Mouse (Mus musculus): Measurements from ENCODE around the gene Sik1. TPM values are rescaled to one million over a fixed set of nuclear protein-coding genes. Genes with fewer than 3 reads are reported as not detected.

Sik1 gene
- polyA plus RNA-seq, 1 experiment = 37.1 TPM

DNA sequence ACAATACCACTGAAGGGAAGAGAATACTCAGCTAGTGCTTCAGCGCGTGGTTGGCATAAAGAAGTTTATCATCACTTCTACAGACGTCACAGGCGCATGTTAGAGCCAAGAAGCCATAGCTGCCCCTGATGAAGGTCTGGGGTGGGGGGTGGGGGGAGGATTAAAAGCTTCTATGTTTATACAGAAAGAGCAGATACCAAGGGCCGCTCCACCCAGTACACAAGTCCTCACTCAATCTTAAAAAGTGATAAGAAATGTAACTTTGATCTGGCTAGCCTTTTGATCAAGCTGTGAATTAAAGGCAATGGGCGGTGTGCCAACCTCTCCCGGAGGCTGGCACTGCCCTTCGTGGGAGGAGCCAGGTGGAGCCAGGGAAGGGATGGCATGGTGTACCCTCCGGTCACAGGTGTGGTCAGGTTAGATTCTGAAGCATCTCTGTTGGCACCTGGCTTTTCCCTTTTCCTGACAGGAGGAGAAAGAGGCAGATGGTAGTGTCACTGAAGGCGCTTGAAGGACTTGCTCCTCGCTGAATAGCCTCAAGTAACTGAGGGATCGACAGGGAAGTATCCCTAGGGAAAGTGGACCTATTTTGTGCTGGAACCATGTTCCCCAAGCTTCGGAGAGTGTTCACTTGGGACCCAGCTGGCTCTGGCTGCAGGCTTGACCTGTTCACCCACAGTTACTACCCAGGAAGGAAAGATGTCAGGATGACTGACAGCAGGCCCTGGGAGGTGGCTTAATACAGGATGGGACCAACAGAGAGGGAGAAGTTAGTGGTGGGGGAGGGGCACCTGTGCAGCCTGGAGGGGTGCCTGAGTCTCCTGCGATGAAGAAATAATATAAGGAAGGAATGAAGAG, 16.6 kb upstream of the Sik1 start:
- H3K36me3 ChIP-seq (ENCODE audit: control insufficient read depth, insufficient read depth) = no peaks in the 10 kb centered on the region

DNA sequence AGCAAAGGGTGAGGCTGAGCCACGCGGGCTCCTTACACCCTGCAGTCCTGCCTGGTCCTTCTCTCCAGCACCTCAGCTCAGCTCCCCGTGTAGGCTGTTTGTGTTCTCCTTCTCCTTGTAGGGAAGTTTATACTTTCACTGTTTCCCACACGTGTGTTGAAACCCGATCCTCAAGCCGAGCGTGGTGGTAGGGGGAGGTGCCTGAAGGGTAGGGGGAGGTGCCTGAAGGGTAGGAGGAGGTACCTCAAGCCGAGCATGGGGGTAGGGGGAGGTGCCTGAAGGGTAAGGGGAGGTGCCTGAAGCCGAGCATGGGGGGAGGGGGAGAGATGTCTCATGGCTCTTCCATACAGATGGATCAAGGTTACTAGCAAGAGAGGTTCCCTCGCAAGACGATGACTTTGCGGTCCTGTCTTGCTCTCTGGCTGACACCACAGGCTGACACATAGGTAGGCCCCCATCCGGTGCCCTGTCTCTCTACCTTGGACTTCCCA, 15.4 kb upstream of the Sik1 start:
- Histone ChIP-seq H3K4me2 (ENCODE audit: low read depth) (no peak overlapping the region), H3K4me3 (no peak overlapping the region)

More for the DNA sequence above, 16.6 kb upstream of the Sik1 start:
- no peak overlapping the region for H3K4me2 ChIP-seq (ENCODE audit: low read depth)
- no peaks in the 10 kb centered on the region for H3K27me3 ChIP-seq (ENCODE audit: control insufficient read depth, insufficient read depth, insufficient read length)
- H3K4me3 ChIP-seq = no peak overlapping the region
- TF ChIP-seq MYOD1 (IDR thresholded peaks at IDR 0.05; ENCODE audit: control insufficient read depth in 1 of 3, insufficient read length in 2 of 3, low read depth in 2 of 3) = no peak
- H3K79me2 ChIP-seq (ENCODE audit: control insufficient read depth, insufficient read depth) = no peaks in the 10 kb centered on the region
- H3ac ChIP-seq (ENCODE audit: control insufficient read depth, insufficient read length) = no peak overlapping the region

DNA sequence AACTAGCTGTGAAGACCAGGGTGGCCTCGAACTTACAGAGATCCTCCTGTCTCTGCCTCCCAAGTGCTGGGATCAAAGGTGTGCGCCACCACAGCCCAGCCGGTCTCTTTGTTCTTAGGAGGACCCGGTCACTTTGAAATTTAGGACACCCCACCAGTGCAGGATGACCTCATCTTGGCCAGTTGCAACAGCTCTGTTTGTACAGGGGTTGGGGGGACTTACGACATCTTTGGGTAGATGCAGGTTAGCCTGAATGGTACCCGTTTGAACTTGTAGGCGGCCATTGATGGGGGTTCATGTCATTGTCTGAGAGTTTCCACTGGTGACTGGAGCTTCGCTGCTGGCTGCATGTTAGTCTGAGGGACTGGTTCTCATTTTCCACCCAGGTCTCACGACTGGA, 14.8 kb upstream of the Sik1 start:
- H3K36me3 ChIP-seq (ENCODE audit: control insufficient read depth, insufficient read depth) = no peaks in the 10 kb centered on the region
- no peak for TF ChIP-seq MYOG (IDR thresholded peaks at IDR 0.05; ENCODE audit: control insufficient read depth in 1 of 3, insufficient read depth in 1 of 3, insufficient read length in 2 of 3, low read depth in 2 of 3)
- no peak for TF ChIP-seq TCF12 (IDR thresholded peaks at IDR 0.05; ENCODE audit: insufficient read depth, poor library complexity, severe bottlenecking)
- no peak for TF ChIP-seq E2F4 (IDR thresholded peaks at IDR 0.05; ENCODE audit: insufficient read depth)
- no peak for TF ChIP-seq POLR2A (IDR thresholded peaks at IDR 0.05; ENCODE audit: insufficient read length, low read depth)
- TF ChIP-seq CEBPB (IDR thresholded peaks at IDR 0.05; ENCODE audit: insufficient read depth, poor library complexity, severe bottlenecking) = no peak
- no peak for TF ChIP-seq MAX (IDR thresholded peaks at IDR 0.05; ENCODE audit: low read depth)
- no peak for TF ChIP-seq MYOD1 (IDR thresholded peaks at IDR 0.05; ENCODE audit: control insufficient read depth in 1 of 3, insufficient read length in 2 of 3, low read depth in 2 of 3)
- no peak for TF ChIP-seq REST (IDR thresholded peaks at IDR 0.05; ENCODE audit: insufficient read depth, insufficient read length)
- H3K79me2 ChIP-seq (ENCODE audit: control insufficient read depth, insufficient read depth) = no peaks in the 10 kb centered on the region
- H3K27me3 ChIP-seq (ENCODE audit: control insufficient read depth, insufficient read depth, insufficient read length) = no peaks in the 10 kb centered on the region
- no peak overlapping the region for H3K4me2 ChIP-seq (ENCODE audit: low read depth)
- H3ac ChIP-seq (ENCODE audit: control insufficient read depth, insufficient read length) = no peak overlapping the region
- H3K4me3 ChIP-seq = no peak overlapping the region

More for the DNA sequence above, 15.4 kb upstream of the Sik1 start:
- TF ChIP-seq TCF3 (IDR thresholded peaks at IDR 0.05; ENCODE audit: insufficient read length, low read depth) (no peak), SRF (IDR thresholded peaks at IDR 0.05; ENCODE audit: control insufficient read depth, insufficient read length, low read depth) (no peak), USF1 (IDR thresholded peaks at IDR 0.05; ENCODE audit: low read depth) (no peak), MAX (IDR thresholded peaks at IDR 0.05; ENCODE audit: low read depth) (no peak), REST (IDR thresholded peaks at IDR 0.05; ENCODE audit: insufficient read depth, insufficient read length) (no peak), CEBPB (IDR thresholded peaks at IDR 0.05; ENCODE audit: insufficient read depth, poor library complexity, severe bottlenecking) (no peak), E2F4 (IDR thresholded peaks at IDR 0.05; ENCODE audit: insufficient read depth) (no peak), MYOD1 (IDR thresholded peaks at IDR 0.05; ENCODE audit: control insufficient read depth in 1 of 3, insufficient read length in 2 of 3, low read depth in 2 of 3) (no peak), POLR2A (IDR thresholded peaks at IDR 0.05; ENCODE audit: insufficient read length, low read depth) (no peak), MYOG (IDR thresholded peaks at IDR 0.05; ENCODE audit: control insufficient read depth in 1 of 3, insufficient read depth in 1 of 3, insufficient read length in 2 of 3, low read depth in 2 of 3) (no peak), POLR2AphosphoS2 (IDR thresholded peaks at IDR 0.05; ENCODE audit: insufficient read length, low read depth) (no peak)
- H3ac ChIP-seq (ENCODE audit: control insufficient read depth, insufficient read length) = no peak overlapping the region
- no peaks in the 10 kb centered on the region for H3K36me3 ChIP-seq (ENCODE audit: control insufficient read depth, insufficient read depth)
- H3K79me2 ChIP-seq (ENCODE audit: control insufficient read depth, insufficient read depth) = no peaks in the 10 kb centered on the region
- H3K27me3 ChIP-seq (ENCODE audit: control insufficient read depth, insufficient read depth, insufficient read length) = no peaks in the 10 kb centered on the region

DNA sequence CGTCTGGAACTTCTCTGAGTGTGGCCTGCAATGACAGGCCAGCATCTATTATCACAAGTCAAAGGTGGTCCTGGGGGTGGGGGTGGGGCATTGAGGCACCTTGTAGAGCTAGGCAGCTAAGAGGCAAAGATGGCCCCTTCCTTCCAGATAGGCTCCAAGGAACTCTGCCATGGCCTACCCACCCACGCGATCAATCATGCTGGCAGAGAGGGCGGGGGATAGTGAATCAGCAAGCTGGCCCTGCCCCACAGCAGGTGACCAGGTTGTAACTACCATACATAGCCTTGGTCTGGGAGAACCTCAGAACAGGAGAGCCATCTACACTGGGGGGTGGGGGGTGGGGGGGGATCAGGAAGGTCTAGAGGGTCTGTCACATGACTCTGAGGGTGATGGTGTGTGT, 12.5 kb upstream of the Sik1 start:
- H3ac ChIP-seq (ENCODE audit: control insufficient read depth, insufficient read length) = no peak overlapping the region
- H3K27me3 ChIP-seq (ENCODE audit: control insufficient read depth, insufficient read depth, insufficient read length) = no peaks in the 10 kb centered on the region
- no peak overlapping the region for H3K4me2 ChIP-seq (ENCODE audit: low read depth)
- no peaks in the 10 kb centered on the region for H3K79me2 ChIP-seq (ENCODE audit: control insufficient read depth, insufficient read depth)
- H3K36me3 ChIP-seq (ENCODE audit: control insufficient read depth, insufficient read depth) = no peaks in the 10 kb centered on the region
- H3K4me3 ChIP-seq = no peak overlapping the region
- TF ChIP-seq POLR2AphosphoS2 (IDR thresholded peaks at IDR 0.05; ENCODE audit: insufficient read length, low read depth) = no peak
- no peak for TF ChIP-seq USF1 (IDR thresholded peaks at IDR 0.05; ENCODE audit: low read depth)
- no peak for TF ChIP-seq REST (IDR thresholded peaks at IDR 0.05; ENCODE audit: insufficient read depth, insufficient read length)
- no peak for TF ChIP-seq CEBPB (IDR thresholded peaks at IDR 0.05; ENCODE audit: insufficient read depth, poor library complexity, severe bottlenecking)
- no peak for TF ChIP-seq E2F4 (IDR thresholded peaks at IDR 0.05; ENCODE audit: insufficient read depth)
- TF ChIP-seq TCF3 (IDR thresholded peaks at IDR 0.05; ENCODE audit: insufficient read length, low read depth) = no peak
- no peak for TF ChIP-seq SRF (IDR thresholded peaks at IDR 0.05; ENCODE audit: control insufficient read depth, insufficient read length, low read depth)
- no peak for TF ChIP-seq MYOD1 (IDR thresholded peaks at IDR 0.05; ENCODE audit: control insufficient read depth in 1 of 3, insufficient read length in 2 of 3, low read depth in 2 of 3)
- TF ChIP-seq POLR2A (IDR thresholded peaks at IDR 0.05; ENCODE audit: insufficient read length, low read depth) = no peak
- no peak for TF ChIP-seq TCF12 (IDR thresholded peaks at IDR 0.05; ENCODE audit: insufficient read depth, poor library complexity, severe bottlenecking)
- no peak for TF ChIP-seq MYOG (IDR thresholded peaks at IDR 0.05; ENCODE audit: control insufficient read depth in 1 of 3, insufficient read depth in 1 of 3, insufficient read length in 2 of 3, low read depth in 2 of 3)
- TF ChIP-seq MAX (IDR thresholded peaks at IDR 0.05; ENCODE audit: low read depth) = no peak

DNA sequence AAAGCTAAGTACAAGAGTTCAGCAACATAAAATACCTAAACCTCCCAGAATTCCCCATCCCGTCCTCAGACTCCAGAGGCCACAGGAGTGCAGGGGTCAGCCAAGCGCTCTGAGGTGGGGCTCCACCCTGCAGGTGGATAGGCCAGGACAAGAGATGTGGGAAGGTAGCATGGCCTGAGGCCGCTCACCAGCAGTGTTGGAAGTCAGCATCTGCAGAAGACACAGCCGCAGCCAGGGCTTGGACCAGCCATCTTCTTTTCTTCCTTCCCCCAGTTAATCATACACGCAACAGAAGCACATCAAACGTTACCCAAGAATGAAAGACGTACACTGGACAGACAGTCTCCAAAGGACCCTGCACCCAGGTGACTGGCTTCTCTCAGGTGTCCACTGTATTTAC, 11.5 kb upstream of the Sik1 start:
- H3K36me3 ChIP-seq (ENCODE audit: control insufficient read depth, insufficient read depth) = no peaks in the 10 kb centered on the region
- no peak for TF ChIP-seq USF1 (IDR thresholded peaks at IDR 0.05; ENCODE audit: low read depth)
- no peak for TF ChIP-seq TCF3 (IDR thresholded peaks at IDR 0.05; ENCODE audit: insufficient read length, low read depth)
- no peak for TF ChIP-seq SRF (IDR thresholded peaks at IDR 0.05; ENCODE audit: control insufficient read depth, insufficient read length, low read depth)
- TF ChIP-seq MAX (IDR thresholded peaks at IDR 0.05; ENCODE audit: low read depth) = no peak
- TF ChIP-seq CEBPB (IDR thresholded peaks at IDR 0.05; ENCODE audit: insufficient read depth, poor library complexity, severe bottlenecking) = no peak
- no peak for TF ChIP-seq POLR2A (IDR thresholded peaks at IDR 0.05; ENCODE audit: insufficient read length, low read depth)
- TF ChIP-seq REST (IDR thresholded peaks at IDR 0.05; ENCODE audit: insufficient read depth, insufficient read length) = no peak
- TF ChIP-seq MYOG (IDR thresholded peaks at IDR 0.05; ENCODE audit: control insufficient read depth in 1 of 3, insufficient read depth in 1 of 3, insufficient read length in 2 of 3, low read depth in 2 of 3) = no peak
- no peak for TF ChIP-seq POLR2AphosphoS2 (IDR thresholded peaks at IDR 0.05; ENCODE audit: insufficient read length, low read depth)
- no peak for TF ChIP-seq MYOD1 (IDR thresholded peaks at IDR 0.05; ENCODE audit: control insufficient read depth in 1 of 3, insufficient read length in 2 of 3, low read depth in 2 of 3)
- no peak for TF ChIP-seq TCF12 (IDR thresholded peaks at IDR 0.05; ENCODE audit: insufficient read depth, poor library complexity, severe bottlenecking)
- no peak for TF ChIP-seq E2F4 (IDR thresholded peaks at IDR 0.05; ENCODE audit: insufficient read depth)
- no peak overlapping the region for H3ac ChIP-seq (ENCODE audit: control insufficient read depth, insufficient read length)

More for the DNA sequence above, 11.5 kb upstream of the Sik1 start:
- Histone ChIP-seq H3K4me3 (no peak overlapping the region), H3K4me2 (ENCODE audit: low read depth) (no peak overlapping the region), H3K79me2 (ENCODE audit: control insufficient read depth, insufficient read depth) (no peaks in the 10 kb centered on the region), H3K27me3 (ENCODE audit: control insufficient read depth, insufficient read depth, insufficient read length) (no peaks in the 10 kb centered on the region)

Data from myocyte (in vitro differentiated cells).